Mouse (Mus musculus): ENCODE data around the gene Src. TPM values are rescaled to one million over a fixed set of nuclear protein-coding genes. Genes with fewer than 3 reads are reported as not detected.
"Not testable (repeated sequence)": the region's sequence is repeated elsewhere in the genome, so short reads cannot be mapped to it uniquely, and the experiment has no call there.

Src gene
- 100 to 1,000 TPM; 116 to 137 TPM for total RNA-seq (2021)

DNA sequence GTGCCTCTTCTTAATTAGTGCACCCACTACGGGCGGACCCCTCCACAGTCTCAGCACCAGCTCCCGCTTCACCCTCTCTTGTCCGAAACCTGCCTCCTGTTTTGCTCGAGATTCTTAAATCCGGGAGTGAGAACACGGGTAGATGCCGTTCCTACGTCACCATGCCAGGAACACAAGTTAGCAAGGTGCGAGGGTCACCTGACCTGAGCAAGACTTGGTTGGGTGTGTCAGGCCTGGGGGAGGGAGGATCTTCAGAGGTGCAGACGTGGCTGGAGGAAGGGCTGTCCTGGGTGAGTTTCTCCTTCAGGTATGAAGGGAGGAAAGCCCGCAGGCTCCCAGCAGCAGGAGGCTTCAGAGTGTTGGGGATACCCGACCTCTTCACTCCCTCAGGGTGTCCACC is at the start of gene Src:
Gene Src, plus strand, starts transcription at position 239 of the 400 bp plus-strand sequence.
- intact Hi-C loops (cut with DNase I) = no loop called here
- no peak for DNase-seq (ENCODE audit: low spot score in 2 of 2)

DNA sequence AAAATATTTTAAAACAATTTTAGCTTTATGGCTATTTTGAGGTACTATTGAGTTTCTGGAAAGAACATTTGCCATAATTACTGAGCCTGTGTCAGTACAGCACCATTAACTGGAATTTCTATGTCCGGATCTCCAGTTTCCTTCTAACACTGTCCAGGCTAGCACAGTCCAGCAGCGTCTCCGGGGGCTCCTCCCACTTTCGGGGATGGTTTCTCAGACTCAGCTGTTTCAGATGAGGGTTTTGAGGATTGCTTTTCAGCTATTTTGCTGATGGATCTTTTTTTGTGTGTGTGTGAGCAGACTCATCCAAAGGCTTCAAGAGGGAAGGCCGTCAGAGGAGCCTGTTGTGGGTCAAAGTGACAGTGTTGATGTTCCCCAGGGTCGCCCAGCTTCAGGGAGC is 46.5 kb upstream of the Src start:
- DNase-seq (ENCODE audit: low spot score in 2 of 2) = no peak
- intact Hi-C loops (cut with DNase I) = no loop called here

DNA sequence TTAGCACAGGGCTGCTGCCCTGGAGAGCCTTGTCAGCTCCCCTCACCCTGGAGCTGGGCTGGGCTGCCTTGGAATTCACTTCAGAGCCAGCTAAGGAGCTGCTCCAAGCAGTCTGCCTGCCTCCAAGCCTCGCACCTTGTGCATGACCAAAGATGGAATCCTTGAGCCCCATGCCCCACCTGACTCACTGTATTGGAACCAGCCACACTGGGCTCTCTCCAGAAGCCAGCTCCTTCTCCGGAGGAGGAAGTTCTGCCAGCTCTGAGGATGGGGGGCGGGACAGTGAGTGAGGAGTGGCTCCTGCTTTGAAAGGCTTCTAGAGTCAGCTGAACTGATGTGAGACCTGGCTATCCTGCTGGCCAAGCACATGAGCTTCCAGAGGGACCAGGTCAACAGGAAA is 44.6 kb upstream of the Src start:
- intact Hi-C loops (cut with DNase I) = no loop called here
- no peak for DNase-seq (ENCODE audit: low spot score in 2 of 2)

DNA sequence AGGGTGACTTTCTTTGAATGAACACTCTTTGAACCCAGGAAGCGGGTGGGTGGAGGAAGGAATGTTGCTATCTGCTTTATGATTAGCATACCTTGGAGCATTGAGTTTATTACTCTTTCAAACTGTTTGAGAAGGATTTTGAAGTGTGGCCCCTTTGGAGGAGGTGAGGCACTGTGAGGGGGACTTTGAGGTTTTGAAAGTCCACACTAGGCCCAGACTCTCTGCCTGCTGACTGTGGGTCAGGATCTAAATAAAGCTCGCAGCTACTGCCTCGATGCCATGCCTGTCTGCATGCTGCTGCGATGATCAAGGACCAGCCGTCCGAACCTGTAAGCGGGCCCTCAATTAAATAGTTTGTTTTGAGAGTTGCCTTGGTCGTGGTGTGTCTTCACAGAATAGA is 43.2 kb upstream of the Src start:
- intact Hi-C loops (cut with DNase I) = no loop called here

DNA sequence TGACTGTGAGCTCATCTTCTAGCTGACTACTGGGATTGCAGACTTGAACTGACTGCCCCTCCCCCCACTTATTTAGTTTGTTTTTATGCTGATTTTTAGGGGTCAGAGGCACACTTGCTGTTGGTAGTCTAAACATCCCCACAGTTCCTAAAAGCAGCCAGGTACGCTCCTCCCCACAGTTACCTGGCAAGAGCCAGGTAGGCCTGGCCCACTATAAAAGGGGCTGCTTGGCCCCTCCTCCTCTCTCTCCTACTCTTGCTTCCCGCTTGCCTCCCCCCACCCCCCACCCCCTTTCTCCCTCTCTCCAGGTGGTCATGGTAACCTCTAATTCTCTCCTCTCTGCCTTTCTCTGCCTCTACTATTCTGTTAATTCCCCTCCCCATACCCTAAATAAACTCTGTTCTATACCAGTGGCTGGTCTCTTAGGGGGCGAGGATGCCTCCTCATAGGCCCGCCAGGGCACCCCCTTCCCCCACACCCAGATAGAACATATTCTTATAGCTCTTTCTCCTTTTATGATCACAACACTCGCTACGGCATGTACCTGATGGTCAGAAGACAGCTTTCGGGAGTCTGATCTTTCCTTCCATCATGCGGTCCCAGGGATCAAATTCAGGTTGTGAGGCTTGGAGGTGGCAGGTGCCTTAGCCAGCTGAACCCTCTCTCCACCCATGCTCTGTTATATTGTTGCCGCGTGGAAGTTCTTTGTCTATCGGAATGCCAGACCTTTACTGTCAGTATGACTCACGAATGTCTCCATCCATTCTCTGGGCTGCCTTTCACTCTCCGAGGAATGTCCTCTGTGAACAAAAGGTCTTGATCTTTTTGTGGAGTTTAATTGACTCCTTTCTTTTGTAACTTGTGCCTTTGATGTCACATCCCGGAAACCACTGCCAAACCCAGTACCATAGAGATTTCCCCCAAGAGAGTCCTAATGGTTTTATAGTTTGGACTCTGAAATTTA is 42.2 kb upstream of the Src start:
- no peak for DNase-seq (ENCODE audit: low spot score in 2 of 2)
- intact Hi-C loops (cut with DNase I) = no loop called here

More for the DNA sequence above, 43.2 kb upstream of the Src start:
- no peak for DNase-seq (ENCODE audit: low spot score in 2 of 2)

DNA sequence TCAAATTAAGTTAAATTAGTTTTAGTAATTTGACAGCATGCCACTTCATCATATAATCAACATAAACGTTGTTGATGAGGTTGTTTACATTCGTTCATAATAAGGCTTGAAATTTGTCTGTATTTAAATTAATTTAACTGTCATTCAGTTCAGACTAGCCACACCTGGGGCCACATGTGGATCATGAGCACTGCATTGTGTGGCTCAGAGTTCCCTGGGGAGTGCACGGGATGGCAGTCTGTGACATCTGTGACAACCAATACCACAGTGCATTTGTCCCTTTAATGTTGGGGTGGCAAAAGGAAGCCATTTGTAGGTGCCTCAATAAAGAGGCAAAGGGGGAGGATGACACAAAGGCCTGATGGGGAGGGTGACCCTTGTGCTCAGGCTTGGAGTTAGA is 41.2 kb upstream of the Src start:
- intact Hi-C loops (cut with DNase I) = no loop called here

DNA sequence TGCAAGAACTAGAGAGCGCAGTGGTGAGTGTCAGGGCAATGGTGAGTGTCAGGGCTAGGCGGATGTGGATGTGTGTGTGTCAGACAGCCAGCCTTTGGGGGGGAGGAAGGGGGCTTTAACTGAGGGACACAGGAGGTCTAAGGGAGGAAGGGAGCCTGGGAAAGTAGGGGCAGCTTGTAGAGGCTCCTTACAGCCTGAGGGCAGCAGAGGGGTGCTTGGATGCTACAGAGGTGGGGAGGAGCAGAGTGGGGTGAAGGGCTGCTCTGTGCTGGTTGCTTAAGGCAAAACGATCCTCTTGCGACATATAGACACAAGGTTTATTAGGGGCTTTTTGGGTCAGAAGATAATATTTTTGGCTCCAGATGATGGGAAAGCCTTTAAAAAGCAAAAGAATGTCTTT is 33.4 kb upstream of the Src start:
- intact Hi-C loops (cut with DNase I) = no loop called here
- DNase-seq (ENCODE audit: low spot score in 2 of 2) = no peak

More for the DNA sequence above, 41.2 kb upstream of the Src start:
- DNase-seq (ENCODE audit: low spot score in 2 of 2) = no peak

DNA sequence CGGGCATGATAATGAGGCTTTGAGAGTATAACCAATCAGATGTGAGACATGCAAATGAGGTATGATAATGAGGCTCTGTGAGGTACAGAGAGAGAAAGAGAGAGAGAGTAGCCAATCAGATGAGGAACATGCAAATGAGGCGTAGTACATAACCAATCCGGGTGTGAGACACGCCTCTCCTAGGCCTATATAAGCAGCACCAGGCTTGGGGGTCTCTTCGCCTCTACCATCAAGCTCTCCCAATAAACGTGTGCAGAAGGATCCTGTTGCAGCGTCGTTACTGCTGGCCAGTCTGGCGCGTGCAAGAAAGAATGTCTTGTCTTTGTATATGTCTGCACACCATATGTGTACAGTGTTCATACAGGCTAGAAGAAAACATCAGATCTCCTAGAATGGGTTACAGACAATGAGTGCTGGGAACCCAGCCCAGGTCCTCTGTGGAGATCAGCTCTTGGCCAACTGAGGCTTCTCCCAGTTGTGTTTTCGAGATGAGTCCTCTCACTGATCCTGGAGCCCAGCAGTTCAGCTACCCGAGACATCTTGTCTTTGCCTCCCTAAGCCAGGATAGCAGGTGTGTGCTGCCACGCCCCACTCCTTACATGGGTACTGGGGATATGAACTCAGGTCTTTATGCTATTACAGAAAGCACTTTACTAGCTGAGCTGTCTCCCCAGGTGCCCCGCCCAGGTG is 29.2 kb upstream of the Src start:
- DNase-seq (ENCODE audit: low spot score in 2 of 2); intact Hi-C loops (cut with DNase I): not testable (repeated sequence)

DNA sequence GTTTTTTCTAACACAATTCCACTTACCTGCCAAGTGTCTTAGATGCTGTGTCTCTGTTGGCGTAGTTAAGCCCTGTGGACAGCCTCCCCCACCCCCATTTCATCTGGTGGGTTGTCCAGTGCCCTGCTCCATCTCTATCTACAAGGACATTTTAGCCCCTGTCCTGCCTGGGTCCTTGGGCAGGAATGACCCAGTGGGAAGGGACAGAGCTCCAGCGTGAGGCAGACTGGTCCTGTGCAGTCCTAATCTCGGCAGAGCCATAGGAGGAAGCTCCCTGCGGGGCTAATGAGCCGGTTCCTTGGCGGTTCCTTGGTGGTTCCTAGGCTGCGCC is 28.7 kb upstream of the Src start:
- intact Hi-C loops (cut with DNase I) = no loop called here

DNA sequence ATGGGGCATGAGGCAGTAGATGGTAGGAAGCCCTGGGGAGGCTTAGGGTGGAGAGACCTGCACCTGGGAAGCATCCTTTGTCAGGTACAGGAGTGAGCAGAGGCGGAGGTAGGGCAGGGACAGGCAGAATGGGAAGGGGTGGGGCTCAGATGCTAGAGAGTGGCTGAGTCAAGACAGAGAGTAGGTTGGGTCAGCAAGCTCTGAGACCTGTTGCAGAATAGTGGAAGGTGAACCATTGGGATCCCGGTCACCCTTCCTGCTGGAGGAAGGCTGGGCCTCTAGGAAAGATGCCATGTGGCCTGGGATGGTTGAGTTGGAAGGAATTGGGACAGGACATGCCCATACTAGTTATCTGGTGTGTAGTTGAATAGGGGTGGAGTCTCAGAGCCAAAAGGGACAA is 25.9 kb upstream of the Src start:
- intact Hi-C loops (cut with DNase I) = no loop called here
- no peak for DNase-seq (ENCODE audit: low spot score in 2 of 2)

More for the DNA sequence above, 28.7 kb upstream of the Src start:
- DNase-seq (ENCODE audit: low spot score in 2 of 2) = no peak

DNA sequence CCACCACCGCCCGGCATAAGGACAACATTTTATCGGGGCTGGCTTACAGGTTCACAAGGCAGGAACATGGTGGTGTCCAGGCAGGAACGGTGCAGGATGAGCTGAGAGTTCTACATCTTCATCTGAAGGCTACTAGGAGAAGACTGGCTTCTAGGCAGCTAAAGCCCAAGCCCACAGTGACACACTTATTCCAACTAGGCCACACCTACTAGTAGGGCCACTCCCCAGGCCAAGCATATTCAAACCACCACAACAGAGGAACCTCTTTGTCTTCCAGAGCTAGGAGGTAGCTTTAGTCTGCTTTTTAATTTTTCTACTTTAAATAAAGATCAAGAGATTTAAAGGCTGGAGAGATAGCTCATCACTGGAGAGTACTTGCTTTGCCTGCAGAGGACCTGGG is 24.7 kb upstream of the Src start:
- DNase-seq (ENCODE audit: low spot score in 2 of 2) = no peak
- intact Hi-C loops (cut with DNase I) = no loop called here

DNA sequence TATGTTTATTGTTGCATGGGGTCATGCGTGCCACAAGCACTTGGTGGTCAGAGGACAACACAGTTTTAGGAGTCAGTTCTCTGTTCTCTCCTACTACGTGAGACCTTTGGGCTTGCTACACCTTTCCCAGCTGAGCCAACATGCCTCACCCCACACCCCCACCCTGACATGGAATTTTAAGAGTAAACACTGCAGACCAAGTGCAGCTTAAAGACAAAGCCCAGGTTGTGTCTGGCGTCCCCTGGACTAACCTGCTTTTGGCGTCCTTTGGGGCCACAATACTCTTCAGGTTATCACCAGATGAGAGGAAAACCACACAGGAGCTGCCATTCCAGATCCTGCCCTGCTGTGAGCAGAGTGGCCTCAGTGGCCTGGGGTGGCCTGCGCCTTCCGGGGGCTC is 23.4 kb upstream of the Src start:
- DNase-seq (ENCODE audit: low spot score in 2 of 2) = no peak
- intact Hi-C loops (cut with DNase I) = no loop called here

DNA sequence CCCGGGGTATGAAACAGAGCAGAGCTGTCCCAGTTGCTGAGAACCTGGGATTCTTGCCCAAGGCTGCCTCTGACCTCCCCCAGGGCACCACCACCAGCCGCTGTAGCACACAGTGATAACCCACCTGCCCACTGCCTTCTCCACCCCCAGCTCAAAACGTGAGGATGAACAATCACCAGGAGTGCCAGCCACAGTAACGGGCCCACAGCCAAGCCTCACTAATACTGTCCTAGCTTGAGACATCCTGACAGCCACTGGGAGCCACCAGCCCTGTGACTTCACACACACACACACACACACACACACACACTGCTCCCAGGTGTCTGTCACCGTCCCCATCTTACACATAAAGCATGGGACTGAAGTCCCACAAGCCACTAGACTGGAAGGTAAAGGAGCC is 22.9 kb upstream of the Src start:
- intact Hi-C loops (cut with DNase I) = no loop called here
- no peak for DNase-seq (ENCODE audit: low spot score in 2 of 2)

DNA sequence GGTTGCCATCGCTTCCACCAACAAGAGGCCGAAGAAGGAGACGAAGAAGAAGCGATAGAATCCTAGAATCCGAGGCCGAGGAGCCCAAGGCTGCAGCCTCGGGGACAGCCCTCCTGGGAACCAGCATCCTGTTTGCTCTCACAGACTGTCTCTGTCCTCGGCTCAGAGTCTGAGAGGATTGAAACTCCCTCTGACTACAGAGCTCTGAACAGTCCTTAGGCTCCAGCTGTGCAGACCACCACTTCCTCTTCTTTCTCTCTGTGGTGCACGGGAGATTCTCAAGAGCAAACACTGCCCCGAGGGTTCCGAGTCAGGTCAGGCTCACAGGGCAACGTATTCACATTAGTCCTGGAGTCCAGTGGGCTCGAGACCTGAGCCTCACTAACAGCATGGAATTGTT is 22.3 kb upstream of the Src start:
- intact Hi-C loops (cut with DNase I) = no loop called here
- no peak for DNase-seq (ENCODE audit: low spot score in 2 of 2)

DNA sequence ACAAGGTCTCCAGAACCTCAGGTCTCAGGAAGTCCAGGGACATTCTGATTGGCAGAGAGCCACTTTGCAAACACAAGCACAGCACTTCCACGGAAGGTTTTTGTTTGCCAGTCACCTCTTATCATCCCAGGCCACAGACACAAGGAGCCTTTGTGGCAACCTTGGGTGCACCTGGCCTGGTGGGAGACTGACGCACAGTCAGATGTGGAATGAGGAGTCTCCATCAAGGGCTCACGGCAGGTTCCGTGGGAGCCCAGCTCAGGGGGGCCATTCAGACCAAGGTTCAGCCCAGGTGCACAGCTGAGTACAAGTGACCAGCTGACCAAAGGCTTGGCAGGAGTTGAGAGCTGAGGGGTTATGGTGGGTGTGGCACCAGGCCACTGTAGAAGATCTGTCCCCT is 20.9 kb upstream of the Src start:
- DNase-seq (ENCODE audit: low spot score in 2 of 2) = no peak
- intact Hi-C loops (cut with DNase I) = no loop called here

DNA sequence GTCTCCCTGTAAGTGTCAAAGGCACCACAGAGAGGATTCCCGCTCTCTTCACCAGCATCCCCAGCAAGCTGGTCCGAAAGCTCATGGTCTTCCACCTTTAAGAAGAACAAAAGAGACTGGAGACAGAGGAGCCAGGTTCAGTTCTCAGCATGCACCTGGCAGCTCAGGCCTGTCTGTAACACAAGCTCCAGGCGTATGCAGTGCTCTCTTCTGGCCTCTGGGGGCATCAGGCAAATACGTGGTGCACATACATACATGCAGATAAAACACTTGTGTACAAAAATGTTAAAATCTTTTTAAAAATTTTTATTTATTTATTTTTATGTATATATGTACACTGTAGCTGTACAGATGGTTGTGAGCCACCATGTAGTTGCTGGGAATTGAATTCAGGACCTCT is 19.7 kb upstream of the Src start:
- intact Hi-C loops (cut with DNase I) = no loop called here
- DNase-seq (ENCODE audit: low spot score in 2 of 2) = no peak

DNA sequence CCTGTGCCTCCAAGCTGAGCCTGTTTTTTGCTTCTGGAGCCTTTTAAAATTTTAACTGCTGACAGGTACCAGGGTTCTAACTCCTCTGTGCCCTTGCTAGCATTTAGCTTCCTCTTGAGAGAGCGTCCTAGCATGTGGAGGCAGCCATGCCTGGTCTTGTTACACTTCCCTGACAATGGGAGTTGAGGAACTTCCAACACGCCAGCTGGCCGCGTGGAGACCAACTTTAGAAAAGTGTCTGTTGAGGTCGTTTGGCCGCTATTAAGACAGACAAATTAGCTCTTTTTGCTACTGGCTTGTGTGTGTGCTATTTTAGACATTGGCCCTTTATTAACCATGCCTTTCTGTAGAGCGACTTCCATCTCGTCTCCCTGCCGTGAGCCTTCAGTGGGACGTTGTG is 18.4 kb upstream of the Src start:
- peak in 1 of 2 experiments; percentile 29 for DNase-seq (ENCODE audit: low spot score in 2 of 2)
- intact Hi-C loops (cut with DNase I) = no loop called here

DNA sequence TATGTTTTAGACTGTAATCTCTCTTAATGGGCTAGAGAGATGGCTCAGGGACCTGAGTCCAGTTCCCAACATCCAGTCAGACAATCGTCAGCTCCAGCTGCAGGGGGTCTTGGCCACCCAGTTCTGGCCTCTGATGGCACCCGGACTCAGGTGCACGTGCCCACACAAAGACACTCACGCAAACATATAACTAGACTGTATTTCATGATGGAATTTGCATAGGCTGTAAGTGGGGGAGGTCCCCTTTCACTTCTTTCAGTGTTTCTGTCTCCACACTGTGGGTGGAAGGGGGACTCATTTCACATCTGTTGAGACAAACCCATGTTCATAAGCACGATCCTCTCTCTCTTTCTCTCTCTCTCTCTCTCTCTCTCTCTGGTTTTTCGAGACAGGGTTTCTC is 17.8 kb upstream of the Src start:
- no peak for DNase-seq (ENCODE audit: low spot score in 2 of 2)
- intact Hi-C loops (cut with DNase I) = no loop called here

DNA sequence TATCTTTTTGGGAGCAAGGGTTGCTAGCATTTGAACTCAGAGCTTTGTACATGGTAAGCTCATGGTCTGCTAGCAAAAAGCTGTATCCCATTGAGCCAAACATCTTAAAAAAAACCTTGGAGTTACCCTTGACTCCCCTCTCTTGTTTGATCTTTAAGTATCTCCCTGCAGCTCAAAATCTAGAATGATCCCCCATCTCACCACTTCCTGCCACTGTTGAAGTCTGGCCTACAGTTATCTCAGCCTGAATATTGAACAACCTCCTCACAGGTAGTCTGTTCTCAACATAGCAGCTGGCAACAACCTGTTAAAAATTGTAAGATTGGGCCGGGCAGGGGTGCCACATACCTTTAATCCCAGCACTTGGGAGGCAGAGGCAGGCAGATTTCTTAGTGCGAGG is 17.0 kb upstream of the Src start:
- DNase-seq (ENCODE audit: low spot score in 2 of 2) = no peak
- intact Hi-C loops (cut with DNase I) = no loop called here

DNA sequence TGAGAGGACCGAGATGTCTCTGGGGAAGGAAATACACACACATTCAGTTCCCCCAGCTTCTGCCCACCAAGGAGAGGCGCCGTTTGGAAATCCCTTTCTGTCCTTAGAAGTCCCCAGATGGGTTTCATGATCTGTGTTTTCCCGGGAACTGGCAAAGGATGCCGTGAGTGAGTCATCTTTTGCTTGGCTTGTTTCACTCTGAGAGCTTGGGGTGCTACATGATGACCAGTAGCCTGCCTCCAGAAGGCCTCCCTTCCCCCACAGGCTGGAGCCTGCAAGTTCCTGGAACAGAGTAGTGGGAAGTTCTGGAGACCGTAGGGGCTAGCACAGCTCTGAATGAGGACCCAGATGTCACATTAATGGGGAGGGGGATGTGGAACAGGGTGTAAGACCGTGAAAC is 10.6 kb upstream of the Src start:
- DNase-seq (ENCODE audit: low spot score in 2 of 2) = peak in 1 of 2 experiments; percentile 79

More for the DNA sequence above, 10.6 kb upstream of the Src start:
- intact Hi-C loops (cut with DNase I) = no loop called here

Measured in left cerebral cortex, postnatal 25 days (tissue).